Mouse (Mus musculus) heart, postnatal 0 days (tissue): ENCODE measurements around the gene 1700001L19Rik.

ENCODE experiments used
- CTCF ChIP-seq: IDR thresholded peaks from 2 replicates; pipeline ENCODE4 v1.5.1; 2016; ENCODE audit warnings: antibody characterized with exemption, control low read depth, low read depth
- EP300 ChIP-seq: IDR thresholded peaks from 2 replicates; pipeline ENCODE4 v1.6.1; 2016; ENCODE audit warnings: antibody characterized with exemption, low read depth

DNA sequence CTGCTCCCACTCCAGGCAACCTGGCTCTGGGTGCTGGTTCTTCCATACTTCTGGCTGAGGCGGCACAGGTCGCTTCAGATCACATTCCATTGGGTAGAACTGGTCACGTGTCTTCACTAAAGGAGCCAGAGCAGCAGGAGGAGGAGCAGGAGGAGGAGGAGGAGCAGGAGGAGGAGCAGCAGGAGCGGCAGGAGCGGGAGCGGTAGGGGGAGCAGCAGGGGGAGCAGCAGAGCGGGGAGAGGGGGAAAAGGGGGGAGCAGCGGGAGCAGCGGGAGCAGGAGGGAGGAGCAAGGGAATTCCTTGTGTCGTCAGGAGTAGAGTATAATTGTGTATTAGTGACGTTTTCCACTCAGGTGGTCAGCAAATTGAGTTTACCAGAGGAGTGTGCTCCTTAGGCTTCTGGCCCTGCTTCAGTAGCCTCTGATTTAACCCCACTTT is 8.5 kb downstream of the 1700001L19Rik start:
- TF ChIP-seq CTCF (no peak), EP300 (no peak)
